Mouse (Mus musculus): ENCODE data around the gene Apba1. TPM values are rescaled to one million over a fixed set of nuclear protein-coding genes. Genes with fewer than 3 reads are reported as not detected.

Apba1 gene
- polyA plus RNA-seq, 1 experiment from 2014 or later, result 1.3 TPM

- TF ChIP-seq CTCF (IDR thresholded peaks at IDR 0.05; ENCODE audit: low read depth), result no peak
- 53% methylated on average over 10 of the region's 10 CpGs for WGBS
- no peaks in the 10 kb centered on the region for H3K4me1 ChIP-seq (replicated peaks; ENCODE audit: insufficient read depth, low read length)
- no peaks in the 10 kb centered on the region for H3K27me3 ChIP-seq (ENCODE audit: insufficient read depth, low read length)
- H3K4me2 ChIP-seq (ENCODE audit: low read length), result no peak overlapping the region
- H3K27ac ChIP-seq, result no peak overlapping the region
- no peaks in the 10 kb centered on the region for H3K9me3 ChIP-seq (replicated peaks; ENCODE audit: low read length)
- ATAC-seq (replicated peaks; ENCODE audit: low FRiP score, low read depth) (no peak), DNase-seq (ENCODE audit: low spot score) (peak; percentile 48)
- H3K9ac ChIP-seq (ENCODE audit: low read depth, low read length), result no peak overlapping the region
- no peaks in the 10 kb centered on the region for H3K36me3 ChIP-seq (ENCODE audit: insufficient read depth, low read length)
- no peak overlapping the region for H3K4me3 ChIP-seq (replicated peaks; ENCODE audit: low read depth, low read length)
Measured at GRCm38 (mm10) chr19:23995766-23996399, 237.2 kb downstream of the Apba1 start.

Other genes starting within 250 kb of the Apba1 start
- gene 1700028P14Rik, start 106.1 kb upstream of the Apba1 start, polyA plus RNA-seq (2015; fragmentation: Nextera tagmentation; extraction: Ambion mirVana), result 0.69 and 1.2 TPM in 2 replicates
- 4.5 and 5.9 TPM in 2 replicates for gene Ptar1, start 71.5 kb upstream of the Apba1 start, polyA plus RNA-seq (2015; fragmentation: Nextera tagmentation; extraction: Ambion mirVana)